Mouse (Mus musculus): ENCODE measurements around the gene Mcat.
A peak's percentile ranks its signal among the peaks of the same experiment; 100 is the strongest.

Gene Mcat

DNA sequence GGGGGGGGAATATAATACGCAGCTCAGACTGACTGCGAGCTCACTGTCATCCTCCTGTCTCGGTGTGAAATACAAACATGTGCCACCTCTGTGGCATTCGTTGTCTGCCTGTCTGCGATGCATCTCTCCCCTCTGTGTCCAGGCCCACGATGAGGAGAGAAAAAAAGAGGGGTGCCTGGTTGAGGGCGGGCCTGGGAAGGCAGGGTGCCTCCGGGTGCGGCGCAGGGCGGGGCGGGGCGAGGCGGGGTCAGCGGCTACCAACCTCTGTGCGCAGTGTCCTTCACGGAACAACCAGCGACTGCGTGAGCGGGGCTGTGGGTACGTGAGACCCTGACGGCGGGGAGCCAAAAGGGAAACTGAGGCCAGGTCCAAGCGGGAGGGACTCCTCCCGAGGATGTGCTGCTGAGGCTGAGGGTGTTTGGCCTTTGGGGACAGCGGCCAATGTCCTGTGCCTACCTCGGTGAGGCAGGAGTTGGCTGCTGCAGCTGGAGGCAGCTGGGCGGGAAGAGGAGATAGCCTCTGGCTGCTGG lies at the start of gene Mcat, which contains the start of gene Tspo:
Gene Mcat (minus strand): TSS at position 461 of the 530 bp plus-strand sequence.
Gene Tspo (plus strand): TSS at position 266 of the 530 bp plus-strand sequence.
- DNase-seq (ENCODE audit: low spot score), result peak; percentile 76

- peak; percentile 76 for DNase-seq (ENCODE audit: low spot score)
Observed at GRCm38 (mm10) chr15:83607115-83607802, 43.7 kb upstream of the Mcat start.

DNA sequence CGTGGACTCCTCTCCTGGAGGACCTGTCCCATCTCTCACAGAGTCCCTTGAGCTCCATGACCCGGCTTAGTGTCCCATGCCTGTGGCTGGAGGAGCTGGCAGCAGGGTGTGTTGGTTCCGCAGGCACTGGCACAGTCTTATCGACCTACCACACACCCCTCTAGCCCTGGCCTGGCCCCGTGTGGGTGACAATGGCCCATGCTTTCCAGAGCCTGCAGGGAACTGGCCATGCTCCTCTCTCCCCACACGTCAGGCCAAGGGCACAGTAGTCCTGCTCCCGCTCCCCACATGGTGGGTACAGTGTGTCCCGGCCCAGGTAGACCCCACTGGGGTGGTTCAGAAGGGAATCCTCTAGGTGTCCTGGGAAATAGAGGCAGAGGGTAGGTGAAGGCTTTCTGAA lies 43.1 kb upstream of the Mcat start:
- no peak for DNase-seq (ENCODE audit: low spot score)

DNA sequence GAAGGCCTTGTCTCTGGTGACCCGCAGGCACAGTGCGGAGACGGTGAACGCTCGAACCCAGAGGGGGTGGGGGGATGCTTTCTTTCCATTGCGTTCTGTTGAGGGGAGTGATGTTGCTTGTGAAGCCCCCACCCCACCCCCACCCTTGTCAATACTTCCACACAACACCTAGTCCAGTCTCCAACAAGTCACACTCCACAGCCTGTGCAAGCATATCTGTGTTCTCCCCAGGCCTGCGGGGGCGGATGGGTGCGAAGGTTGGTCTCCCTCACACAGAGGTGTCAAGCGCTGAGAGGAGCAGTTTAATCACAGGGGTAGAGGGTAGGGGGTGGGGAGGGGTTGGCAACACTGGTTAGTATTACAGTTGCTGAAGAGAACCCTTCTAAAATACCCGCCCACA lies 42.6 kb upstream of the Mcat start:
- no peak for DNase-seq (ENCODE audit: low spot score)

DNA sequence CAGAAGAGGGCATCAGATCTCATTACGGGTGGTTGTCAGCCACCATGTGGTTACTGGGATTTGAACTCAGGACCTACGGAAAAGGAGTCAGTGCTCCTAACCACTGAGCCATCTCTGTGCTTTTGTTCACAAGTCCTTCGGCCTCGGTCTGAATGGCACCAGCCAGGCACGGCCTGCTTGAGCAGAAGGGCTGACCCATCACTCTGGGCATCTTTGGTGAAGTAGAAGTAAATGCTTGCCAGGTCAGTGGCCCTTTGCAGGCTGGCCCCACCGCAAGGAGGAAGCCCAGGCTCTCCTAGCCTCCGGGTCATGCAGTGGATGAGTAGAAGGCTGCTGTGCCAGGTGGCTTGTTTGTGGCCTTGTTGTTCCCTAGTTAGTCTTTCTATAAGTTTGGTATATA lies 39.8 kb upstream of the Mcat start:
- DNase-seq (ENCODE audit: low spot score), result no peak

GRCm38 (mm10) chr15:83603046-83603396 lies 39.4 kb upstream of the Mcat start:
- DNase-seq (ENCODE audit: low spot score), result no peak

GRCm38 (mm10) chr15:83602372-83603045 lies 38.9 kb upstream of the Mcat start:
- no peak for DNase-seq (ENCODE audit: low spot score)

DNA sequence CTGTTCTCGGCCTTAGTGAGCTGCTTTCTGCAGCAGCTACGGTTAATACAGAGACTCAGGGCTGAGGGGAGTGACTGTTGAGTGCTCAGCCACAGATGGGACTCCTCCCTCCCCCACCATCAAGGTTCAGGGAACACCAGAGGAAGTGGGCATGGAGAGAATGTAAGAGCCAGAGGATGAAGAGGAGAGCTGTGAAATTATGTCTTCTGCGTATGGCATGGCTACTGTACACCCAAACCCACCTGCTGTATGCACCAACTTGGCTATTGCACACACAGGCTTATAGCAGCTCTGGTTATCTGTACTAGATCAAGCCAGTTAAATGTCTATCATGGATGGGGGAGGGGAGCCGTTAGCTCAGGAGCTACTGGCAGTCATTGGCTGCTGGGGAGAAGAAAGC lies 37.6 kb upstream of the Mcat start:
- no peak for DNase-seq (ENCODE audit: low spot score)

GRCm38 (mm10) chr15:83596833-83597232 lies 33.2 kb upstream of the Mcat start:
- no peak for DNase-seq (ENCODE audit: low spot score)

GRCm38 (mm10) chr15:83595364-83595711 lies 31.8 kb upstream of the Mcat start:
- DNase-seq (ENCODE audit: low spot score), result no peak

DNA sequence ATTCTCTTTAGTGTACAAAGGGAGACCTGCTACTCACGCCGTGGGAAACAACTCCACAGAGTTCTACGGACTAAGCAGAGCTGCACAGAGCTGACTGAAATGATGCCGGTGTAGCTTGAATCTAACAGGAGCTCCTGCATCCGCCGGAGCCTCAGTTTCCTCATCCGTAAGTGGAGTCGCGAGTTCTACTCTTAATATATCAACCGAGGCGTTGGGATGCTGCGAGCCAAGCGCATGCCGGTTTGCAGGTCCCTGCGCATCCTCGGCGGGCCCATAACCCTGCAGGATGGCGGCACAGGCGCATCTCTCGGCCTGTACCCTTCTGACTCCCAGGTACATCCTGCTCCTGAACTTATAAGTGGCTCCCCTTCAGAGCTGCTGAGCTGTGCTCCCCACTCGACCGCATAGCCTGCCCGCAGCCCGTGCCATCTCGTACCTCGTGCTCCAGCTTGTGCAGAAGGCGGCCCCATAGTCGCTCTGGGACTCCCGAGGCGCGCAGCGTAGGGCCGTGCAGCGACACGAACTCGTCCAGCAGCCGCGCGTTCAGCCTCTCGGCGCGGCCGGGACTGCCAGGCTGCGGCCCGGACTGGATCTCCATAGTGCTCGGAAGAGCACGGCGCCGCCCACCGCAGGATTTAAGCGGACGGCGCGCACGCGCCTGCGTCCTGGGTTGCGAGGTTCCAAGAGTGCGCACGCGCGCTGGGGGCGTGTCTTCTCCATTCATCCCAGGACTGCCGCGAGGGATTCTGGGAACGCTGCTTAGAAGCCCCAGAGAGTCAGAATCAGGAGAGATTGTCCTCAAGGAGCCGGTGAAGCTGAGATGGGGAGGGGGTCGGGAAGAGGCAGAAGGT lies 31.2 kb upstream of the Mcat start, which contains the start of gene Ttll12:
Gene Ttll12 (minus strand): TSS at position 645 of the 851 bp plus-strand sequence.
- DNase-seq (ENCODE audit: low spot score), result peak; percentile 95

DNA sequence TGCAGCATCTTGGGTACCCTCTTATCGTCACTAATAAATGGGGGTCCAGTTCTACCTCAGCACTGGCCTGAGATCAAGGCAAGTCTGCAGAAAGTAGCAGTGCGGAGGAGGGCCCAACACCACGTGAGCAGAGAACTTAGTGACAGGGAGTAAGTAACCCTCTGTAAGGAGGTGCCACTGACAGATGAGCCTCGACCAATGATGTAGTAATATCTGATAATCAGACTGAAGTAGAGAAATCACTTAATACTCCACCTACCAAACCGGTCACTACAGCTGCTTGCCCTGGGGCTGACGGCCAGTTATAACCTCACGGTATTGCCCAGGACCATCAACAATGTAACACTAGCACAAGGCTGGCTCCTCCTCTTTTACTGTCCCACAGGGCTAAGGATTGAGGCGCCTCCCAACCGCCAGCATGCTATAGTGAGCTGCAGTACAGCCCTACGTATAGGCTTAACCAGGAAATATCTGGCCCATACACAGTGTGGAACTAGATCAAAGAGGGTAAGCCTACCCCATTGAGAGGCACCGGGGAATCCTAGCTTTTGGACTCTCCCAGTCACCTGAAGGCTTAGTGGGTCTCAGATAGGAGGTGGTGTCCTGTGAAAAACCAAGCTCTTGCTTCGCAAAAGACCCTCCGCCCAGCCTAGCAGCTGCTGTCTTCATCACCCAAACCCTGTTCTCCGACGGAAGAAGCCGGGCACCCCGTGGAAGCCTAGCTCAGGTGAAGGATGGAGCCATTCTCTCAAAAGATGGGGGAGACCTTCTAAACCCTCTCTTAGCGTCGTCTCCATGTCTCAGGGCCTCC lies 30.3 kb upstream of the Mcat start:
- DNase-seq (ENCODE audit: low spot score), result no peak

GRCm38 (mm10) chr15:83593189-83593585 lies 29.6 kb upstream of the Mcat start:
- DNase-seq (ENCODE audit: low spot score), result no peak

DNA sequence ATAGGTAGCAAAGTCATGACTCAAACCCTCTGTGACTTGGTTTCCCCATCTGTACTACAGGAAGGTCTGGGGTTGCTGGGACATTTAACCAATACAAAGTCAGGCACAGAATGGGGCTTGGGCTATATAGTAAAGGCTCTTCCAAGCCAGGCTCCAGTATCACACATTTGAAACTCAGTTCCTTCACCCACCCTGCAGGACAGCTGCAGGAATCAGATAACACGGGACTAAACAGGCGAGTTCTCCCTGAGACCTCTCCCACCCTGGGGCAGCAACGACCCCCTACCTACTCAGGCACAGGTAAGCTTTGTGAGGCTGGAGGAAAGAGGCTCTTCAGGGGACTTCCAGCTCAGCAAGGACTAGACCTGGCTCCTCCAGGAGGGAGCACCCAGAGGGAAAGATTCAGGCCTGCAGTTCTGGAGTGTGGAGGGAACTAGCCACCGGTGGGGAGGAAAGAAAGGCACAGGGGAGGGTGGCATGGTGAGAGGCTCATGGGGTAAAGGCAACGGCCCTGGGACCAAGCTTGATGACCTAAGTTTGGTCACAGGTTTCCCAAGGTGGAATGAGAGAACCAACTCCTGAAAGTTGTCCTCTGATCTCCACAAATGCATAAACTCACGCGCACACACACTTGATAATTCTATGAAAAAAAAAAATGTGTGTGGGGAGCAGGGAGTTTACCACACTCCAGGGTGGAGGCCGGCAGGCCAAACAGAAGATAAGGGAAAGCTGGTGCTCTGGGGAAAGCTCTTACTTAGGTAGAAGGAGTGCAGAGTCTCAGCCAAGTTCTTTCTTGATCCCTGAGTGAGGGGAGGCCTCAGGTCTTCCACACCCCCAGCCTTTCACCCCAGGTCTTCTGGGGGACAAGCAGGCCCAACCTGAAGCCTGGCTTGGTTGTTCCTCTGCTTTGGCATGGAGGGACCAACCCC lies 28.9 kb upstream of the Mcat start:
- DNase-seq (ENCODE audit: low spot score), result no peak

DNA sequence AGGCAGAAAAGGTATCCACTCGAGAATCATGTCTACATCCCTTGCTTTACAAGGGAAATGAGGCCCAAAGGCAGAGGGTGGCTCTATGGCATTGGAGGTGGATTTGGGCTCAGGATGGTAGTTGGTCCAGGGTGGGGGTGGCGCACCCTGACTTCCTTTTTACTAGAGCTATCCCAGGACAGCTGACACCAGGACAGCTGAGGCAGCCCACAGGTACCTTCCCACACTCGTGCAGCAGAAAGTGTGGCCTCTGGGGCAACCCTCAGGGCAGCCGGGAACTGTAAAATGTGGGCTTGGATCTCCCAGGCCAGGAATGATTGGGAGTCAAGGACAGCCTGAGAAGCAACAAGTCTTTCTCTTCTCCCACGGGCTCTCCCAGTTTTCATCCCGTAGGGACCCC lies 28.2 kb upstream of the Mcat start:
- DNase-seq (ENCODE audit: low spot score), result no peak

- DNase-seq (ENCODE audit: low spot score), result no peak
Observed at GRCm38 (mm10) chr15:83590841-83591240, 27.3 kb upstream of the Mcat start.

DNA sequence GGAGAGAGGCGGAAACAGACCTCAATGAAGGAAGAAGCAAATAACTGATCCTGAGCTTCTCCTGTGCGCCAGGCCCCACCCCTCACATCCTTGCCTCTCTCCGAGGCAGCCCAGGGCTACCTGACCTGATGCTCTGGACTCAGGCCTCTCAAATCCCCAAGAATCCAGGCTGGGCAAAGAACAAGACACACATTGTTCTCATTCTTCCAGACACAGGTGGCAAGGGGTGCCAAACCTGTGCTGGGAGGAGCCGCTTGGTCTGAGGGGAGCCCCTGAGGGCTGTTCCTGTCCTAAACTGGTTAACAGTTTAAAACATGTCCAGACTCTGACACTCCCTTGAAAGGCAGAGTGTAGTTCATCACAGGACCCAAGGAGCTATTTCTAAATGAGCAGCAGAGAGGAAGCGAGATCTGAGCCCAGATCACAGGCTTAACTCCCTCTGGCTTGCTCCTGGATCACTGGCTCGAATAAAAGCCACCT lies 21.2 kb upstream of the Mcat start:
- no peak for DNase-seq (ENCODE audit: low spot score)

DNA sequence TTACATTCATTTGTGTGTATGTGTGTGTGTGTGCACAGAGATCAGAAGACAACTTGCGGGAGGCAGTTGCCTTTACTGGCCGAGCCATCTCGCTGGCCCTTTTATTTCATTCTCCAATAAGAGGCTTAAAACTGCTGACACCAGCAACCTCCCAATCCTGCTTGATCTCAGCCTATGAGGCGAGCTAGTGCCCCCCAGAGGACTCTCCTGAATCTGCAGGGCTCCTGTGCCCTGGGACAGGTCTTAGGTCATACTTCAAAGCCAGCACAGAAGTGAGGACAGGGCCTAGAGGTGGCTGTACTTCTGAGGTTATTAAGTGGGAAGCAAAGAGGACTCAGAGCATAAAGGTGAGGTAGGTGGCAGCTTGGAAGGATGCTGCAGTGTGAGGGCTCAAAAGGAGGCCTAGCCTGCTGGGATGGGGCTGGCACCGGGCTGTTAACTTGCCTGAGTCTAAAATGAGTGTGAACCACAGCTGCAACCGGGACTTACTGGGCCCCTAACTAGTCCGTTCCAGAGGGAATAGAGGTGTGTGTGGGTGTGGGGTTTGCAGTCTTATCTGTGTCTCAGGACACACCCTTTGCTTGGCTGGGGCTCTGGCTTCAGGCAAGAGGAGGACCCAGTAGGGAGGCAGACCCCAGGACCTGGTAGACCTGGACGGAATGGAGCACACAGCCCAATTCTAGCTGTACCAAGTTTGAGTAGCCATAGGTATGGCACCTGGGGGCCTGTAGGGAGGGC lies 20.0 kb upstream of the Mcat start:
- DNase-seq (ENCODE audit: low spot score), result peak; percentile 60

GRCm38 (mm10) chr15:83582931-83583330 lies 19.3 kb upstream of the Mcat start:
- no peak for DNase-seq (ENCODE audit: low spot score)

DNA sequence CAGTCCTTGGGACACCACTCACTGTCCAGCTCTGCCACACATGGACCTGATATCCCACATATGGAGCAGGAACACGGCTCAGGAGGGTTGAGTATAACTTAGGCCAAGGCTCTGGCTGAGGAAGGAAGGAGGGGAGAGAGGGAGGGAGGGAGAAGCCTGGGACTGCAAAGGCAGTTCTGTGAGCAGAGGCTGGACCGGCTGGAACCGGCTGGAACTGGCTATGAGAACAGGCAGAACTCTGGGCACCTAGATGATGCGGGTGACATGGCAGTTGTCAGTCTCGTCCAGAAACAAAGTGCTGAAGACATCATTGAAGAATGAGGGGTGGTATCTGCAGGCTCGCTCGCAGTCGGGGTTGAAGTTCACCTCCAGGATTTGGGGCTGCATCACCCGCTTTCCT lies 13.1 kb upstream of the Mcat start:
- no peak for DNase-seq (ENCODE audit: low spot score)

All from urinary bladder, postnatal 14 days (tissue).